Mouse (Mus musculus) urinary bladder, postnatal 4 days (tissue): Measurements from ENCODE around the gene Ttn.
A peak's percentile ranks its signal among the peaks of the same experiment; 100 is the strongest.

Experiments
- DNase-seq, 2 experiments: peaks; one replicate each; pipeline ENCODE4 v3.0.0; 2021 to 2022; ENCODE audit warnings: low spot score in 2 of 2

Ttn gene

GRCm38 (mm10) chr2:76843162-76843561, 139.2 kb downstream of the Ttn start:
- no peak for DNase-seq

GRCm38 (mm10) chr2:76820472-76820871, 161.9 kb downstream of the Ttn start:
- DNase-seq = no peak

- no peak for DNase-seq
Measured at GRCm38 (mm10) chr2:76817796-76818195, 164.6 kb downstream of the Ttn start.

- no peak for DNase-seq
Measured at GRCm38 (mm10) chr2:76814048-76814817, 168.1 kb downstream of the Ttn start.

GRCm38 (mm10) chr2:76811160-76811559, 171.2 kb downstream of the Ttn start:
- DNase-seq = no peak

- no peak for DNase-seq
Measured at GRCm38 (mm10) chr2:76808334-76808733, 174.0 kb downstream of the Ttn start.

- DNase-seq = no peak
Measured at GRCm38 (mm10) chr2:76807284-76807683, 175.1 kb downstream of the Ttn start.

GRCm38 (mm10) chr2:76806861-76807260, 175.5 kb downstream of the Ttn start:
- no peak for DNase-seq

GRCm38 (mm10) chr2:76806376-76806775, 176.0 kb downstream of the Ttn start:
- DNase-seq = no peak

- DNase-seq = no peak
Measured at GRCm38 (mm10) chr2:76805191-76805892, 177.0 kb downstream of the Ttn start.

- DNase-seq = no peak
Measured at GRCm38 (mm10) chr2:76784171-76784570, 198.2 kb downstream of the Ttn start.

- DNase-seq = no peak
Measured at GRCm38 (mm10) chr2:76780792-76781191, 201.6 kb downstream of the Ttn start.

- DNase-seq = no peak
Measured at GRCm38 (mm10) chr2:76769831-76770230, 212.5 kb downstream of the Ttn start.

- DNase-seq = peak in 1 of 2 experiments; percentile 57
Measured at GRCm38 (mm10) chr2:76767231-76767630, 215.1 kb downstream of the Ttn start.

GRCm38 (mm10) chr2:76764526-76764925, 217.8 kb downstream of the Ttn start:
- DNase-seq = peak in 1 of 2 experiments; percentile 7

- no peak for DNase-seq
Measured at GRCm38 (mm10) chr2:76762154-76762553, 220.2 kb downstream of the Ttn start.

GRCm38 (mm10) chr2:76756461-76756860, 225.9 kb downstream of the Ttn start:
- peak in 1 of 2 experiments; percentile 50 for DNase-seq

- peak in 1 of 2 experiments; percentile 49 for DNase-seq
Measured at GRCm38 (mm10) chr2:76751993-76752392, 230.4 kb downstream of the Ttn start.

- DNase-seq = peak in 1 of 2 experiments; percentile 55
Measured at GRCm38 (mm10) chr2:76749341-76750110, 232.8 kb downstream of the Ttn start.

- DNase-seq = peak in 1 of 2 experiments; percentile 53
Measured at GRCm38 (mm10) chr2:76748696-76749095, 233.7 kb downstream of the Ttn start.

GRCm38 (mm10) chr2:76719650-76720049, 262.7 kb downstream of the Ttn start:
- DNase-seq = peak in 1 of 2 experiments; percentile 50

- DNase-seq = no peak
Measured at GRCm38 (mm10) chr2:76714984-76715383, 267.4 kb downstream of the Ttn start.
